Mouse (Mus musculus) retina, embryonic 14.5 days (tissue): ENCODE data around the gene Naa50.

Experiments used
- DNase-seq: peaks from one replicate; pipeline ENCODE4 v3.0.0-alpha.2; 2015; ENCODE audit warnings: low spot score

Naa50 gene

DNA sequence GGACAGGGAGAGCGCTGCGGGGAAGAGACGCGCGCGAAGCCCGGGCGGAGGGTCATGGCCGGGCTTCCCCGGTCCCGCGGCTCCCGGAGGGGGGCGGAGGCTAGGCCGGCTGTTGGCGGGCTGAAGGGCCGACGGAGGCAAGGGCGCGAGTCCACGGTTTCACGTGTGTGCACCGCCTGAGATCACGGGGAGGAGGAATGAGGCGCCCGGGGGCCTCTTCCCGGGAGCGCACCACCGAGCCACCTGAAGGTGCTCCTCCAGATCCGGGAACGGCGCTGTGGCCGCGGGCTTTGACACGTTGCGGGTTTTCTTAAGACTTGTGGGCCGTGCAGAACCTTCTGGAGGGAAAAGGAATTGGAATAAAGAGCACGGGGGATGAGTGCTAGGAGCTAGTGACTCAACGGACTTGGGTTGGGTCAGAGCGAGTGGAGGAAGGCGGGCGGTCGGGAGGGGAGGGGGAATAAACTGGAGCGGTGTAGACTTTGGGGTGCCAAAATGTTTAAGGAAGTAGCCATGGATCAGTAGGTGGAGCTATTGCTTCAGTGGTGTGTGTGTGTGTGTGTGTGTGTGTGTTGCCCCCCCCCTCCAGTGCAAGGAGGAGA, 657 bp downstream of the Naa50 start:
- DNase-seq: peak; percentile 77

DNA sequence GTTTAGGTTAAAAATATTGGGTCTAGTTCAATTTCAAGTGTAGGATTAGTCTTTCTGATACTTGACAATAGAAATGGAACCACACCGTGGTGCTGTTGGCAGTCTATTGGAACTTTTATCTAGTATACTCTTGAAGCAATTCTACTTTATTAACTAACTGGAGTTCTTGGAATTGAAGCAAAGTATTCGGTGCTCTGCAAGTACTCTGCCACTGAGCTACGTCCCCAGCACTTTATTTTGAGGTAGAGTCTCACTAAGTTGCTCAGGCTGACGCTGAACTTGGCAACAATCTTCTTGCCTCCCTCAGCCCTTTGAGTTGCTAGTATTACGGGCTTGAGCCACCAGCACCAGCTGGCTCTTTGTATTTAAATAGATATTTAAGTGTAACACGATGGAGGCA, 1.9 kb downstream of the Naa50 start:
- DNase-seq: peak; percentile 9

DNA sequence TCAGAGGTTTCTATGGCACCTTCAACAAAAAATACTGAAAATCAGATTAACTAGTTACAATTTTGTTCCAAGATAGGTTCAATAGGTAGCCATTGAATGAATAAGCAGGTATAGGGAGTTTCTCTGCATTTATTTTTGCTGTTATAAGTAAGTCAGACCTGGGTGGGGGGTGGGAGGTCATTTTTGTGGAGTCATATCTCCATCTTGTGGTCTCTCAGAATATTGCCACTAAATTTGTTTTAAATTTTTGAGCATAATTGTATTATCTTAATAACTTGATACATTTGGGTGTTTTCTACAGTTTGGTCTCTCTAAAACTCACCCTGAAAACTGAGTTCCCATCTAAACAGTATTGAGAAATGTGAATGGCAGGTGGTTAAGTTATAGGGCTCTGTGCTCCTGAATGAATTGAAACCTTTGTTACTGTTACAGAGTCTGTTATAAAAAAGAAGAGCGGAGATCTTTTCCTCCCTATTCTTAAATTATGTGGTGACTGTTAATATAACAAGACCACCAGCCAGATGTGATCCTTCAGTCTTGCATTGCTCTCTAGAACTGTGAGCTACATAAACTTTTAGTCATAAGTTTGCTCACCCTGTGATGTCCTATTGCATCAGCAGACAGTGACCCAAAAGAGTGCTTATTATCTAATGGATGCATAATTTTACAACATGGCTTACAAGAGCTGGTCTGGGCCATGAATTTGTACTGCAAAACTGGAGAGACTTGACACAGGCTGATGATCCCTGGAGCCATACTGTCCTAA, 9.6 kb downstream of the Naa50 start:
- DNase-seq: peak; percentile 28

DNA sequence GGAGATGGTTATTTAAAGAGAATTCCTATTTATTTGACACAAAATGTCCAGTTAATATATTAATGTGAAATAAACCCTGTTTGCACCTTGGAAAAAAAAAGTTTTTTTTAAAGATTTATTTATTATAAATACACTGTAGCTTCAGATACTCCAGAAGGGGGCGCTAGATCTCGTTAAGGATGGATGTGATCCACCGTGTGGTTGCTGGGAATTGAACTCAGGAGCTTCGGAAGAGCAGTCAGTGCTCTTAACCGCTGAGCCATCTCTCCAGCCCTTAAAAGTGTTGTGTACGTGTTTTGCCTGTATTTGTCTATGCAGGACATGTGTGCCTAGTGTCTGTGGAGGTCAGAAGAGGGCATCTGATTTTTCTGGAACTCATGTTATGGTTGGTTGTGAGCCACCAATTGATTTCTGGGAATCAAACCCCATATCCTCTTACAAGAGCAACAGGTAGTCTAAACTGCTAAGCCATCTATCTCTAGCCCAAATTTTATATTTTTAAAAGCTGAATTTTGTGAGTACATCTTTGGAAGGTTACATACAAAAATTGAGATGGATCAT, 14.9 kb downstream of the Naa50 start:
- DNase-seq: peak; percentile 21

DNA sequence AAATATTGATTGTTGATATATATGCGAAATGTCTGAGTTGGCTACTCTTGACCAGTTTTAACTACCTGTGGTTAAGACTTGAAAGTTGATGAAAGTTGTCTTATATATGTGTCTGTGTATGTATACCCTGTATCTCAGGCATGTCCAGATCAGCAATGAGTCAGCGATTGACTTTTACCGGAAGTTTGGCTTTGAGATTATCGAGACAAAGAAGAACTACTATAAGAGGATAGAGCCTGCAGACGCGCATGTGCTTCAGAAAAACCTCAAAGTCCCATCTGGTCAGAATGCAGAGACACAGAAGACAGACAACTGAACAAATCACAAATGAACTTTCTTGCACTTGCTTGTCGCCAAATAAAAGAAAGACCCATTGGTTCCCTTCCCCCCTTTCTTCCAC, 19.7 kb downstream of the Naa50 start:
- DNase-seq: no peak

DNA sequence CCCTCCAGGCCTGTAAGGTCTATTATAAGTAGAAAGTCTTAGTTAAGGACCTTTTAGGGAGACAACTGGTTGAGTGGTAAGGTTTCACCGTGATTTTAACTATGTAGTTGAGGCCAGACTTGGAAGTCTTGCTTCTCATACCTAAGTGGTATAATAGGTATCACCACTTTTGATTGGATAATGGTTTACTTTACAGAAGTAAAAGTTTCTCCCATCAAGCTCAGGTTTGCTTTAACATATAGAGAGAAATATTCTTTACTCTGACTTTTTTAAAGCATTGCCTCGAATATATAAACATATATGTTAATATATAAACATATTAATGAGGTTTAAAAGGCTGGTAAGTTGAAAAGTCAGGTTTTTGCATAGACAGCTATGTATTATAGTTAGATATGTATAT, 24.2 kb downstream of the Naa50 start:
- no peak for DNase-seq

DNA sequence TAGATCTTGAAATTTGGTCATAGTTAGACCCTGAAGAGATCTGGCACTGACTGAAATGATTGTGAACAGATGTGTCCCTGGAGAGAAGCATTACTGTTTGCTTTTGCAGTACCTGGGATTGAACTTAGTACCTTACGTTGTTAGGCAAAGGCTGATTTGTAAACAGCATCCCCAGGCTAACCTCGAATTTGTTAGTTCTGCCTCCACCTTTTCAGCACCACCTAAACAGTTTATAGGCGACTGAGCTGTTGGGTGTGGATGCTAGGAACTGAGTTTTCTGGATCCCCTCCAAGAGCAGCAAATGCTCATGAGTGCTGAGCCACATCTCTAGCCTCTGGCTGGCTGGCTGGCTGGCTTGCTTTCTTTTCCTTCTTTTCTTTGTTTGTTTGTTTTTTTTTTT, 25.6 kb downstream of the Naa50 start:
- no peak for DNase-seq

DNA sequence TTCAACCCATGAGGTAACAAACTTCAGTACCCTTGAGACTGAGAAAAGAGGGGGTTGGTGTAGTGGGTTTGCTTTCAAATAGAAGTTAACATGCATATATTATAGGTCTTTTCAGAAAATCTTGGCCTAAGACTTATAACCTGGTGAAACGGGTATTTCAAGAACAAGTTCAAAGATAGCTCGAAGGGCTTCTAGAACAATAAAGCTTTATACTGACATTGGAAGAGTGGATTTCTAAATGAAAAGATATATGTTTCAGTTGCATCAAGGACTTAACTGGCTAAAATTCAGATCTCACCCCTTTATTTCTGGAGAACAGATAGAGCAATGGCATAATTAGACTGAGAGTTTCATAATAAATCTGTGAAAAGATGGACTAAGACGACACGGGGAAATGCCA, 29.4 kb downstream of the Naa50 start:
- DNase-seq: no peak

DNA sequence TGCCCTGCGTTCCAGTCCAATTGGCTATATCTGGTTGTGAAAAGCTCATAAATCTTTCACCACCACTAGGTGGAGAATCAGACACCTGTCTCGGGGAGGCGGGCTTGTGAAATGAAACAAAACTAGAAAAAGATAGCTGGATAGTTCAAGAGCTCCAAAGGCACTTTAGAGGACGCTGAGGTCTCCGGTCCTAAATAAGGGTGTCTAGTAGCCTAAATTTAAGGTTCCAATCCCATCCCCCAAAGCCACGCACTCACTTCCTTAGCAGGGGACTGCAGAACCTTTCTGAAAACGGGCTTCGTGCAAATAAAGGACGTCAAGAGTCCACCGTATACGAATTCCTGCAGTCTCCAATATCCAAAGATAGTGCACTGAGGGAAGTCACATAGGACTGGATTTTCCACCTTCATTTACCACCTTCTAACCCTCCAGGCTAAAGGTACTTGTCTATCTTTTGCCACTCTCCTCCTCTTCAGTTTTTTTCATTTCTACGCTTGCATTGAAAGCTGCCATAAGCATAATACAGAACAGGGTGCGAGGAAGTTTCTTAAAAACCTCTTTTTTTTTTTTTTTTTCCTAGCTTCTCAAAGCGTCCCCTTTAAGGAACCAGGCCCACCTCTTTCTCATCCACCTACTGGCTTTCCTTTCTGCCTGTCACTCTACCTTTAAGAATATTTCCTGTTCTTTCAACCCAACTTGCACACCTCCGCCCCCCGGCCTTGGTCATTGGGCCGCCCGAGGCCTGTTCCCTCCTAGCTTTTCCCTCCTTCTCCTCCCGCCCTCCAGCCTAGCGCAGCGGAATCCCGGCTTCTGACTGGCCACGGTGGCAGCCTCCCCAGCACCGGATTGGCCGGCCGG, 32.9 kb downstream of the Naa50 start:
- peak; percentile 98 for DNase-seq

DNA sequence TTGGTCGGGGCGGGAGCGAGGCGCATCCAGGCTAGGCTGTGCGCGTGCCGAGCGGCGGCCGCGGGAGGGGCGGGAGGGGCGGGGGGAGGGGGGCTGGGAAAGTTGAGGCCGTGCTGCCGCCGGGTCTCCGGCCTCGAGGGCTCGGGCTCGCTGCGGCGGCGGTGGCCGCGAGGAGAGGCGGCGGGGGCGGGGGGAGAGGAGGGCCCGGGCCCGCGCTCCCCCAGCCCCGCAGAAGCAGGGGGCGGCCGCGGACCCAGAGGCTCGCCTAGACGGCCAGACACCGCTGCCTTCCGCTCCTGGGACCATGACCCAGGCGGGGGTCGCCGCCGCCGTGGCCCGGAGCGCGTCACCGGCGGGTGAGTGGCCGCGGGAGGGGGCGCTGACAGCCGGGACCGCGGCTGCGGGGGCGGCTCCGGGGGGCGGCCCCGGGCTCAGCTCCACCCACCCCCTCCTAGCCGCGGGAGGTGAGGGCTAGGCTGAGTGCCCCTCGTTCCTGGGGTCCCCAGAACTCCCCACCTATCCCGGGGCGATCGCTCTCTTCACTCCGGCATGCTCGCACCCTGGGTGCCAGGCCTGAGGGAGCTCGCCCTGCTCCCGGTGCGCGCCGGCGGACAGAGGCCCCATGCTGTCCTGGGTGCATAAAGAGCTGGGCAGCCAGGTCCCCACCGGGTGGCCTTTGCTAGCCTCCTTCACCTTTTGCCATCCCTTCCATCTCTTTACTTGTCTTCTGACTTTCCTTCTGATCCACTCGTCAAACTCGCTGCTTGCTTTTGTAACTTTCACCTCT, 33.7 kb downstream of the Naa50 start, which contains the start of gene Usf3:
TSS of gene Usf3 (plus strand) at position 92 of the 787 bp plus-strand sequence.
- no peak for DNase-seq

DNA sequence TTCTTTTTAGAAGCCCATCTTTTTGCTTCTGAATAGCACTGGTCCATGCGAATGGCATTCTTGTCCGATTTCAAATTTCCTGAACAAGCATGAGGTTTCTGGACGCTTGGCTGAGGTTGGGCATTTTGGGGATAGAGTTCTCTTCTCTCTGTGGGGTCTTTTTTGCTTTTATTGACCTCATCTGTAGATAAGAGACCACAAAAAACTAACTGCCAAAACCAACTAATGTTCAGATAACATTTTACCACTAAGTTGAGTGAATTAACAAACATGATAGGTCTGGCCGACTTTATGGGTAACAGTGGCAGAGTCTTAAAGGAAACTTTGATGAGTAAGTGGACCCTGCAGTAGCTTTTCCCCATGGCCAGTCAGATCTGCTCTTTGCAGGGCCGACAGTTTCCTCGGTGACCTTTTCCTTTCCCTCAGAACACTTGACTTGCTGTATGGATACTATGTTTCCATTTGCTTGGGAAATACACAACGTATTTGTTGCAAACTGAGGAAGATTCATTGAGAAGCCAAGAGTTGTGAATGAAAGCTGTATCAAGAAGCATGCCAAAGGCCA, 34.4 kb downstream of the Naa50 start:
- peak; percentile 8 for DNase-seq

DNA sequence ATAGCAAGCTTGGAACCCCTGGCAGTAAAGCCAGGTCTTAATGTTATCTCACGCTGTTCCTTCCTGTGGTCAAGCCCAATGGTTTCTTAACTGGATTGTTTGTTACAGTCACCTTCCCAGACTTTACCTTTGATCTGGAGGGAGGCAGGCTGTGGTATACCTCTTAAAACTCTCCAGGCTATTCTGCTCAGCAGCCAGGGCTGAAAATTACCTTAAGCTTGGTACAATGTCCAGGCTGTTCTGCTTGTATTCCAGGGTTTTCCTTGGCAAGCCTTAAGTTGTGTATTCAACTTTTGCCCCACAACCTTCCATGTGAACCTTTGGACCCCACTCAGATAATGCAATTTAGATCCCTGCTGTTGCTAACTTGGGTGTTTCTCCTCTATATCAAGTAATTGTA, 35.4 kb downstream of the Naa50 start:
- DNase-seq: no peak

DNA sequence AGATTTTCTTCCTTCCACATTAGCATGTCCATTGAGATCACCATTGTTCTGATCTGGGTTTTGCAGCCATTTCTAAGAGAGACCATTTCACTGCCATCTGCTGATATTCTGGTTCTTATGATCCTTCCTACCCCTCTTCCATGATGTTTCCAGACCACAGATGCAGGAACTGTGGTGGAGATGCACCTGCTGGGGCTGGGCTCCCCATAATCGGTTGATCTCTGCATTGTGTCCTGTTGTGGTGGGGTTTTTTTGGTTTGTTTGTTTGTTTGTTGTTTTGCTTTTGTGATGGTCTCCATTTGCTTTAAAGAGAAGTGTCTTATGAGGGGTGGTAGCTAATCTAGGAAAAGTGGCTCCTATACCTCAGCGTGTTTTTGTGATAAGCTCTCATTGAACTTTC, 36.9 kb downstream of the Naa50 start:
- no peak for DNase-seq

DNA sequence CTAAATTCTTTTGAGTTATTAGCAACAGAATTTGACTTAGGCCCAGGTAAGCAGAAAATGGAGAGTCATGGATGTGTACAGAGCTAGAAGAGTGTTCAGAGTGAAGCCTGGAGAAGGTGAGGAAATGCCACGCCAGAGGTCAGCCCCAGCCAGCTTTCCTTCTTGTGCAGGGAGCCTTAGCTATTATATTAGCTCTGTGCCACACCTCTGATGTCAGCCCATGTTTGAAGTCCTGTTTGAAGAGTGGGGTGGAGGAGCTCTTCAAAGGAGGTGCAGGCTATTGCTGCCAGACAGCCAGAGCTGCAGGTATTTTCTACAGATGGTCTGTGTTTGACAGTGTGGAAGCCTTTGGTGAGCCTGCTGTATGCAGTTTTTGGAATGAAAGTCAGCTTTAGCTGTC, 38.9 kb downstream of the Naa50 start:
- DNase-seq: no peak

DNA sequence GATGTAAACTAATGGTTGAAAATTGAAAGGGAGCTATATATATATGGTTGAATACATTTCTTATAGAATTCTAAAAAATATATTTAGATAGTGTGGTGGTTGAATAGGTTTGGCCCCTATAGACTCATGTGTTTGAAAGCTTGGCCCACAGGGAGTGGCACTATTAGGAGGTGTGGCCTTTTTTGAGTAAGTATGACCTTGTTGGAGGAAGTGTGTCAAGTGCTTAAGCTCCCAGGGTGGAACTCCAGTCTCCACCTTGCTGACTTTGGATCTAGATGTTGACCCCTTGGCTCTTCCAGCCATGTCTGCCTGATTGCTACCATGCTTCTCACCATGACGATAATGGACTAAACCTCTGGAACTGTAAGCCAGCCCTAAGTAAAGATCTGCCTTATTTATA, 43.0 kb downstream of the Naa50 start:
- no peak for DNase-seq

DNA sequence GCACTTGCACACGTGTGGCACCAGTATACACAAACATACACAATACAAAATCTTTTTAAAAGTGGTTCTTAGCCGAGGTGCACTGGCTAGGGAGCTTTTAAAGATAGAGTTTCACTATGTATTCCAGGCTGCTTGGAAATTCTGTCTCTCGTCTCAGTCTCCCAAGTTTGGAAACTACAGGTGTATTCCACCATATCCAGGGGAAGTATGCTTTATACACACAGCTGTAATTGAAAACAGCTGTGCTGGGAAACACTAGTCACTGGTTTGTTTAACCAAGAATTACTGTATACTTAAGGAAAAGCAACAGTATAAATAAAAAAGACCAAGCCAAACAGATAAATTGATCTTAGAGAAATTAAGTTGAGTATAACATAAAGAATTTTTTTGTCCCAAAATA, 45.1 kb downstream of the Naa50 start:
- no peak for DNase-seq

DNA sequence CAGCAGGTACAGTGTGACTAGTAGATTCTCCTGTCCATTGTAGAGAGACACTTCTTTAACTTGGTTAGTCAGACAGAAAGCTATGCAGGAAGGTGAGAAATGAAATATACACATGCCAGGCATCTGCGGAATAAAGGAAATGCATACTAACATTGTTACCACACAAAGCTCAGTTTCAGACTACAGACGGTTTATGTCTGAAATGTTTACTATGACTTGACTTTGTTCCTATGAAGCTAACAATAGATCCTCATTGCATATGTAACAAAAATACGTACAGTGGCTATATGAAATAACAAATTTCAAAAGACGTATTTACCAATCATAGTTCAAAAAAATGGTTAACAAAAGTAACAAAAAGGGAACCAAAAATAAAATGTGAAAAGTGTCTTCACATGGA, 47.5 kb downstream of the Naa50 start:
- DNase-seq: no peak

DNA sequence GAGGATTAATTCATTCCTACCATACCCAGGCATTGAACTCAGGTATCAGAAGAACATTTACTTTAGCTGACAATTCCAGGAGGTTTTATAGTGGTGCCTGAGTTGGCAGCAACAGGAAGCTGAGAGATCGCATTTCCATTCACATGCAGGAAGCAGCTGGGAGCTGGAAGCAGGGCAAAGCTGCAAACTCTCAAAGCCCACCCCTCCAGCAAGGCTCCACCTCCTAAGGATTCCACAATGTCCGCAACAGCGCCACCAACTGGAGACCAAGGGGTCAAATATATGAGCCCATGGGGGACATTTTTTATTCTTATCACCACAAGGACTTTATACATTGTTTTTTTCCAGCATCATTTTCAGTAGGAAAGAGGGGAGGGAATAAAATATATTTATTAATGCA, 49.1 kb downstream of the Naa50 start:
- no peak for DNase-seq

DNA sequence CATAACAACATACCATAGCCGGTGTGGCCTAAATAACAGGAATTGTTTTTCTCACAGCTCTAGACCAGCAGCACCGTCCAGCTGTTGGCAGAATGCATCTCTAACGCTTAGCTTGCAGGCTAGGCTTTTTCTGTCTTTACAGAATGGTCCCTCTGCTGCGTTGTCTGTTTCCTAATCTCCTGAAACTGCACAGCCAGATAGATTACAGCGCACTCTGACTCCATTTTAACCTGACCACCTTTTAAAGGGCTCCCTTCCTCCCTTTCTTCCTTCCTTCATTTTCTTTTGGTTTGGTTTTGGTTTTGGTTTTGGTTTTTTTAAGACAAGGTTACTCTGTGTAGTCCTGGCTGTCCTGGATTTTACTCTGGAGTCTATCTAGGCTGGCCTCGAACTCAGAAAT, 50.4 kb downstream of the Naa50 start:
- no peak for DNase-seq

DNA sequence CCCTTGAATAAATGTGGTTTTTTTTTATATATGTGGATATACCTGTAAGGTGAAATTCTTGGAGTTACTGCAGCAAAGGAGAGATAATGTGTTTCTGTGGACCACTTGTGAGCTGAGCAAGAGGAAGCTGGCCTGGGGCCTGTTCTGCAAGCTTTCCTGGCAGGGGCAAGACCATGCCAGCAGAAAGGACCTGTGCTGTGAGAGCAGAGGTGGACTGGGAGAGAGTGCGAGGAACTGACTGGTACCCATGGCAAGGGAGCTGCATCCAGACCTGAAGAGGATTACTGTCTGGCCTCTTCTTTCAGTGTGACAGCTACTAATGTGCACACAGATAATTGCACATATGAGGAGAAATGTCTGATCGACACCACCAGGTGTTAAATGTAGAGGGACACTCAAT, 51.3 kb downstream of the Naa50 start:
- DNase-seq: no peak

DNA sequence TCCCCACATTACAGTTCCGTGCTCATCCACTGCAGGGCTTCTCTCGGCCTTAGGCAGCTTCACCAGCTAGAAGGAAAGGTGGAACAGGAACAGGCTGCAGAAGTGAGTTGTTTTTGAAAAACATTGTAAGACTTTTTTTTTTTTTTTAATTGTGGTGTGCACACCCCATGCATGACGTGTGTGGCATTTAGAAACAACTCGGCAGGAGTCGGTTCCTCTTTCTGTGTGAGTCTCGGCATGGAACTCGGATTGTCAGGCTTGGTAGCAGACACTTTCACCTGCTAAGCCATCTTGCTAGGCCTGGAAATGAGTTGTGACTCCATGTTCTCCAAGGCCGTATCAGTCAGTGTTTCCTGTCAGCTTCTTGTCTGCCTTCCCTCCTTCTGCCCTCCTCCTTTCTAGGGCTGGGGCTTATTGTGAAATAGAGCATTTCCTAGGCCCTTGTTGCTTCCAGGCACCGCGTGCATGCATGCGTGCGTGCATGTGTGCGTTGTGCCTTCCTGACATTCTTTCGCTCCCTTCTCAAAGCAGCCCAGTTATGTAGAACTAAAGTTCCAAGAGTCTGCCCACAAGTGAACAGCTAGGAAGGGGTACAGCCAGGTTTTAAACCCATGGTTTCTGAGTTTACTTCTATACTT, 59.6 kb downstream of the Naa50 start:
- no peak for DNase-seq
